Mouse (Mus musculus) thymus, adult 2 months (tissue): Measurements from ENCODE around the gene Krt36.

Experiments
- CTCF ChIP-seq: fragments of 200-500 bp; IDR thresholded peaks from 2 replicates; pipeline ENCODE4 v1.5.1; 2012; ENCODE audit warnings: mild to moderate bottlenecking, control low read depth, low read length, moderate library complexity, borderline replicate concordance; ENCODE audit not compliant: control insufficient read depth, poor library complexity, insufficient read depth; ENCODE audit errors: extremely low read depth
- POLR2A ChIP-seq: fragments of 200-500 bp; IDR thresholded peaks from 2 replicates; pipeline ENCODE4 v1.6.1; 2012; ENCODE audit warnings: mild to moderate bottlenecking, low read length, control low read depth, moderate library complexity; ENCODE audit not compliant: control insufficient read depth, poor library complexity, insufficient read depth; ENCODE audit errors: extremely low read depth

GRCm38 (mm10) chr11:100120331-100120730 lies 14.9 kb upstream of the Krt36 start:
- TF ChIP-seq CTCF (no peak), POLR2A (no peak)
